Mouse (Mus musculus) left cerebral cortex, adult 8-10 months (tissue): ENCODE measurements around the gene Hist2h2bb. TPM values are rescaled to one million over a fixed set of nuclear protein-coding genes. Genes with fewer than 3 reads are reported as not detected.
"Not testable (repeated sequence)": the region's sequence is repeated elsewhere in the genome, so short reads cannot be mapped to it uniquely, and the experiment has no call there.

Experiments used
- DNase-seq, 2 experiments: peaks; one replicate each; pipeline ENCODE4 v3.0.0; 2022; ENCODE audit warnings: low spot score in 2 of 2
- total RNA-seq, 4 experiments: library from RNA; stranded (reverse); gene quantifications; 2 replicates each; pipeline ENCODE4 v1.2.4; 2022

Gene Hist2h2bb
- total RNA-seq, 4 experiments from 2014 or later: 160 to 229 (median 192) TPM

DNA sequence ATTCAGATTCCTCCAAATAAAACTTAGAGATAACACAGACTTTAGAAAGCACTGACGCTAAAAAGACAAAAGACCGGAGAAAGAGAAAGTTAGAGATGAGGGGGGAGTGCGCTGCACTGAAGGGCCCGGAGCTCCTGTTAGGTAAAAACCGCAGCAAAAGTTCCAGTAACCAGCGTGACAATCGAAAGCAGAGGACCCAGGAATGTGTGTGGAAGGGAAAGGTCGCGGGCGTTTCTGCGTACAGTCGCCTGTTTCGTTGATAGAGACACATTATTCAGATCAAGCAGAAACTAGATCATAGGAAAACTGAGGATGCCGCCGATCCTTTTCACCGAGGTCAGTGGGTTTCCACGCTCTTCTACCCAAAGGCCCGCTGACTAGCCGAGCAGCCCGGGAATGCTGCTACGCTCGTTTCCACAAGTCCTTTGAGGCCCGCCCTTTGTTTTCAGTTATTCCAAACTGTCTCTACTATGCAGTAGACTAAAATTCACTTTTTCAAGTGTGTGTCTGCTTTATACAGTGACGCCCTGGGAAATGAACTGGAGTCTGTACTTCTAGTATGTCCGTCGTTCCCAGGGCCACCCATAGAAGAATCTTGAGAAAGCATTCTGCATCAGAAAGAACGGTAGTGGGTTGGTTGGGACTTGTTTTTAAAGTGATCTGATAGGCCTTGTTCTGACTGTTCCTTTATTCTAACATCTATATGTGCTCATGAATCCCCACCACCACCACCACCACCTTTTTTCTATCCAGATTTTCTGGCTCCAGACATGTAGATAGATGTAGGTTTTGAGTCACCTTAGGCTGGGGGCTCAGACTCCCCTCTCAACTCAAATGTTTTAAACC, 5.8 kb upstream of the Hist2h2bb start:
- DNase-seq: peak in 1 of 2 experiments; percentile 39

DNA sequence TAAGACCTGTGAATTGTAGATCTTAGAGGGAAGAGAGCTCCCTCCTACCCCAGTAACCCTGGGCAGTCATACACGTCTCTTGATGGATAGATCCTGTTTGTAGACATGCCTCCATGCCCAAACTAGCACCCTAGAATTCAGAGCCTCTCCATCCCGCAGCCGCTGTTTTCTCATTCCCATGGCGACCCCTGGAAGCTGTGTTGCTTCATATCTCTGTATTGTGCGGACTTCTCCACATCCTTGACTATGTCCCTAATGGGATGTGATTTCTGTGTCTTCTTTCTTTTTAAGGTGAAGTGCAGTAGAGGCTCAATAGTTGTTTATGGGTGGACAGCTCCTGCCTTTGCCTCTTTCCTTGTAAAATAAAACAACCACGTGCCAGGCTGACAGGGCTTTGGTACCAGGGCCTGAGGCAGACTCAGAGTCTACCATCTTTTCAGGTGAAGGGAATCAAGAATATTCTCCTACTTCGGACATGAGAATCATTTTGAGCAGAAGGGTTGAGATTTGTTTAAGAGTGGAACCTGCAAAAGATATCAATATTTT, 5.1 kb upstream of the Hist2h2bb start:
- DNase-seq: no peak

DNA sequence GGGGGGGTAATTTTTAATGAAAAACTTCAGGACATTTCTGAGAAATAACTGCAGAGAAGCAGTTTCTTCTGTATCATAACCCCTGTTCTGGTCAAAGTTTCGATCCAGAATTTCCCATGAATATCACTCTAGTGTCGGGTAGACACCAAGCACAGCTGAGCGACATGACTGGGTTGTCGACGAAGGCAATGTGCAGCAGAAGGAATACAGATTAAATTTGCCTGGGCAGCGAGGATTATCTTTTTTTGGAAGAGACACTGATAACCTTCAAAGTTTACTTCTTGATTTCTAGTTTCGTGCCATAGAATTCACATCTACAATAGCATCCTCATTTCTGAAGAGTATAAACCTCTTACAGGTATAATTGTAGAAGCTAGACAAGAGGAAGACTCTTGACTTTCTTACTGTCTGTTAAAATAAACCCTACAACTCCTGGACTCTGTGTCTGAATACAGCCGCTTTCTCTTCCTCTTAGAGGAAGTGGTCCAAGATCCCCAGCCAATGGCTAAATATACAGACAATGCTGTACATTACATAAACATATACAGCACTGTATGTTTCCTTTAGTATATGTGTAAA, 3.3 kb upstream of the Hist2h2bb start:
- no peak for DNase-seq

DNA sequence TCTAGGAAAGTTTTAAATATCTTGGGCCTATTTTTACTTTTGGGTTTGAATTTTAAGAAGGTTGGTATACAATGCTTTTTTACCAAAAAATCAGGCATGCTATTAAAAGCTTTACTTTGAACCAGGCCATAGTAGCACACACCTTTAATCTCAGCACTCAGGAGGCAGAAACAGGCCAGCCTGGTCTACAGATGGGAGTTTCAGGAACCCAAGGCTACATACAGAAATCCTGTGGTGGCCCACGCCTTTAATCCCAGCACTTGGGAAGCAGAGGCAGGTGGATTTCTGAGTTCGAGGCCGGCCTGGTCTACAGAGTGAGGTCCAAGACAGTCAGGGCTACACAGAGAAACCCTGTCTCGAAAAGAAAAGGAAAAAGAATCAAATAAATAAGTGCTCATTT, 2.0 kb upstream of the Hist2h2bb start:
- DNase-seq: no peak

DNA sequence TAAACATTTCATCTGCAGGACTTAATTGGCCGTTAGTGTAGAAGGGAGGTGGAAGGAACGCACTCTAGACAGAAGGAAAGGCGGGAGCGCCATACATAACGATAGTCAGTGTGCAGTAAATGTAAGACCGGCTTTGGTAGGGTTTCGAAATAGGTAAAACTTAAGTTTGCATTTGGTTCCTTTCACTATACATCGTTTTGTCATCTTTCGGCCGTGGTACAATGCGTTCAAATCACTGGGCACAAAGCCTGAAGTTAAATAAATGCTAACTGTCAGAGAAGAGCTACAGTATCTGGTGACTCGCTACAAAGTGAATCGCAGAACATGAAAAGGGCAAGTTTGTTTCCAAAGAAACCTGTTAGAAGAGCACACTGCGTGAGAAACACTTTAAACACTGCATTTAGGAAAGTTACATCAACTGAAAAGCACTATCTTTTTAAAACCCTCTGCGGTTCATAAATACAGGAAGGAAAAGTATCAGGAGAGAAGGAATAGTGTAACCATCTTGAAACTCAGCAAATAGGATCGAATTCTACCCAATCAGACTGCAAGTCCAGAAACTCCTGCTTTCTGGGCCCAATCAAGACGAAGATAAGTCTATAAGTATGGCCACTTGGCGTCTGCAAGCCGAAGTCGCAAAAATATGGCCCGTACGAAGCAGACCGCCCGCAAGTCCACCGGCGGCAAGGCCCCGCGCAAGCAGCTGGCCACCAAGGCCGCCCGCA, 1.3 kb upstream of the Hist2h2bb start, which contains the start of gene Hist2h3b:
TSS of gene Hist2h3b (plus strand) at position 604 of the 725 bp plus-strand sequence.
- peak; percentile 74 to 84 for DNase-seq

DNA sequence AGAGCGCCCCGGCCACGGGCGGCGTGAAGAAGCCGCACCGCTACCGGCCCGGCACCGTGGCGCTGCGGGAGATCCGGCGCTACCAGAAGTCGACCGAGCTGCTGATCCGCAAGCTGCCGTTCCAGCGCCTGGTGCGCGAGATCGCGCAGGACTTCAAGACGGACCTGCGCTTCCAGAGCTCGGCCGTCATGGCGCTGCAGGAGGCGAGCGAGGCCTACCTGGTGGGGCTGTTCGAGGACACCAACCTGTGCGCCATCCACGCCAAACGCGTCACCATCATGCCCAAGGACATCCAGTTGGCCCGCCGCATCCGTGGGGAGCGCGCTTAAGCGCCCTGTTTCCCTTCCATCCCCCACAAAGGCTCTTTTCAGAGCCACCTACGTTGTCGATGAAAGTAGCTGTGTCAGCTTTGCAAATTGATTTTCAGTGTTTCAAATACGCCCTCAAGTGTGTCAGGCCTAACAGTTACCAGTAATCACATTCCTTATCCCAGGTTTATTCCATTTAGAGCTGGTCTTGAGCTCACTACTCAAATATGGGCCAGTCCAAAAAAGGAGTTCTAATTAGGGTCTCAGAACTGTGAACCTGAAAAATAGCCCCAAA, 675 bp upstream of the Hist2h2bb start:
- not testable (repeated sequence) for DNase-seq

DNA sequence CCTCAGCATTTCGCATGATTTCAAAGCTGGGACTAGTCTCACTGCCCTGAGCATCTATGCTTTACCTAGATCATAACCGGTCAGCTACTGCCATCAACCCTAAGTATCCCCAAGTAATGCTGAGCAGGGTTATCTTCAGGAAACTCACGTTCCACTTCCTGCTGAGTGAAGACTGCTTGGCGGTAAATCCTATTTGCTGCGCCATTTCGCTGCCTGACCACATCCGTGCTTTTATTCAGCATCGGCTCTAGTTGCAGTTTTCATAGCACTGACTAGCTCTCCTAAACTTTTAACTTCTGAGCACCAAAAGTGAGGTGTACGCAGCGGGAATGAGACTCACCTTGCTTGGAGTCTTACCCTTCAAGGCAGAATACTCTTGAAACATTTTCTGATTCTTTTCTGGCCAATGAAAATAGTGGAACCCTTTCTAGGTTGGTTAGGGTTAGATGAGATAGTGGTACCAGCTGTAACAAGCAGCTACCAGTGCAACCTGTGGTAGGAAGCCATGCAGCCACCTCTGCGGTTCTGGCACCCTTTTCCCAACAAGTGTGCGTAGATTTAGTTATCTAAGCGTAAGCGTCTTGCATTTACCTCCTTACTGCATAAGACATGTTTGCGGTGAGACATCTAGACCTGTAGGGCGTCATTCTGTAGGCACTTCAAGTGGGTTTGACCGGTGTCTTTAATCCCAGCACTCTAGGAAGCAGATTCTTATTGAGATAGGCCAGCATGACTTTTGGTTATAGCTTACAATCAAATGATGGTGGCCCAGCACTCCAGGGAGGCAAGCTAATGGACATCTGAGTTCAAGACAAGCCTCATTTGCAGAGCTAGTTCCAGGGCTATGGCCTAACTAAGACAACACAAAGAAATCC, 4.3 kb downstream of the Hist2h2bb start:
- DNase-seq: no peak

DNA sequence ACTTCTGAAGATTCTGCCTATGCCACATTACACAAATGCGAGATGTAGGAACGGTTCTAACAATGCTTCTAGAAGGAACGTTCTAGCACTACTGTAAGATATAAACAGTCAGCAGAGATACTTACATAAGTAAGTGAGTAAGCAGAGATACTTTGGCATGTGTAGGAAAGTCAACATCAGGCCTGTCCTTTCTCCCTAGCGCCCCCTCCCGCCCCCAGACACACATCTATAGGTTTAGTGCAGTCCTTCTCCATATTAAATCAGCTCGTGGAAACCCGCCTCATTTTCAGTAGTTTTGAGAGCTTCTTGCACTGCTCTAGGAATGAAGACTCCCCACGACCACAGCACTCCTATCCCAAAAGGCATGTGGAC, 7.9 kb downstream of the Hist2h2bb start:
- peak in 1 of 2 experiments; percentile 72 for DNase-seq

DNA sequence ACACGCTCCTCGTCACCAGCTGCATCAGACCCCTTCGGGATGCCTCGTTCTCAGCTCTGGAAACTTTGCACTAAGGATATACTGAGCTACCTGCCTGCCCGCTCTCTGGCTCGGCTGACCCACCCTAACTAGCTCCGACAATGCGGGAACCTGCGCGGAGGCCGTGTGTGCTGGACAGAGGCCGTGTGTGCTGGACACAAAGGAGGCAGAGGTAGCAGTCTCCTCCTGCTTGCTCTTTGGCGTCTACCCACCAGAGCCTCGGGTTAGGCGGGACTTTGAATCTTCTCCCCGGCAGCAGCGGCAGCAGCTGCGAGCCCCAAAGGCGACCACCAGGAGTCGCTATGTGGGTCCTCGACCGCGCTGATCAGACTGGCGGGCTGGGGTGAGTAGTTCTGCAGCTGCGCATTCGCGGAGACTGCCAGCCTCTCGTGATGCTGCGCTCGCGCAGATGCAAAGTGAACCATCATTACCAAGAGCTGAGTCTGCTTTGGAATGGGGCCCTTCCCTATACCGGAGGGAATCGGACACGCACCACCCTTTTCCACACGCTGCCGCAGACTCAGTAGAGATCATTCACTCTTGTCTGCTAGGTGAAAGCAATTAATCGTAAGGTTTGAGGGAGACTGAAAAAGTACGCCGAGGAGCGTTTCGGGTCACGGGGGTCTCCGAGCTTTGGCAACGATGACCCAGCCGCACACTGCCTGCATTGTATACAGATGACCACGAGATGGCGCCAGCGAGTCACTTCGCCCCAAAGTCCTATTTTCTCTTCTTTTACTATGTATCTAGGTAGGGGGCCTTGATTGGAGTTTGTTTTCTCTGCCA, 8.5 kb downstream of the Hist2h2bb start:
- peak; percentile 85 to 93 for DNase-seq

DNA sequence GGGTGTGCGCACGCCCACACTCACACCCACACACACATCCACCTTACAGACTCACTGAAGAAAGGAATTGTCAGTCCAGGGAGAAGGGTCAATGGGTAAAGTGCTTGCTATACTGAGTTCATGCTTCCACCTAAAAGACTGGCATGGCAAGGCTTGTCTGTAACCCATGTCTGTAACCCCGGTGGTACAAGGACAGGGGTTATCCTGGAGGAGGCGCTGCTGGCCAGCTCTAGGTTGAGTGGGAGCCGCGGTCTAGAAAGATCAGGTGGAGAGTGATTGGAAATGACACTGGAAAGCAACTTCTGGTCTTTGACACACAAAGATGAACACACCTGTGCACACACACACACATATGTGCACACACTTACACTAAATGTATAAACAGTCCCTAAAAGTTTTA, 11.1 kb downstream of the Hist2h2bb start:
- no peak for DNase-seq

DNA sequence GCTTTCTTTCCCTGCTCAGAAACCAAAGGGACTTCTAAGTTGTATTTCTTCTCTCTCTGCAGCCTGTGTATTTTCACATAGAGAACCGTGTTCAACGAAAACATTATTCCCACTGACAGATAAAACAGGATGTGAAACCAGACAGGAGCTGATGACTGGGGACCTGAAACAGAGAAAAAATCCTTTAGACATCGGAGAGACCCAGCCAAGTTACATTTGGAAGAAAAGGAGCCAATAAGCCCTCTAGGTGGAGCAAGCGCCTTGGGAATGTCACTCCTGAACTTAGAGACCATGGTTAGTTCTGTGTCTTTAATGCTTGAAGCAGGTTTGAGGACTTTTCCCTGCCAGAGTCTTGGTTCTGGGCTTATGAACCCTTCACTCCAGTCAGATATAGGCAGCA, 14.9 kb downstream of the Hist2h2bb start:
- no peak for DNase-seq

DNA sequence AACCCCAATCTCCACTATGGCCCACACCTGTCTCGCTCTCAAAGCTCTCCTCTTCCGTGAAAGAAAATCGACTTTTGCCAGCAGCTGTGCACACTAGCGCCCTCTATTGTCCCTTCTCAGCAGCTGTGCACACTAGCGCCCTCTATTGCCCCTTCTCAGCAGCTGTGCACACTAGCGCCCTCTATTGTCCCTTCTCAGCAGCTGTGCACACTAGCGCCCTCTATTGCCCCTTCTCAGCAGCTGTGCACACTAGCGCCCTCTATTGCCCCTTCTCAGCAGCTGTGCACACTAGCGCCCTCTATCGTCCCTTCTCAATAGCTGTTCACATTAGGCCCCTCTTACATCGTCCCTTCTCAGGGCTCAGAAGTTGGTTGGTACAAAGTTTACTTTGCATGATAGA, 17.8 kb downstream of the Hist2h2bb start:
- DNase-seq: not testable (repeated sequence)

DNA sequence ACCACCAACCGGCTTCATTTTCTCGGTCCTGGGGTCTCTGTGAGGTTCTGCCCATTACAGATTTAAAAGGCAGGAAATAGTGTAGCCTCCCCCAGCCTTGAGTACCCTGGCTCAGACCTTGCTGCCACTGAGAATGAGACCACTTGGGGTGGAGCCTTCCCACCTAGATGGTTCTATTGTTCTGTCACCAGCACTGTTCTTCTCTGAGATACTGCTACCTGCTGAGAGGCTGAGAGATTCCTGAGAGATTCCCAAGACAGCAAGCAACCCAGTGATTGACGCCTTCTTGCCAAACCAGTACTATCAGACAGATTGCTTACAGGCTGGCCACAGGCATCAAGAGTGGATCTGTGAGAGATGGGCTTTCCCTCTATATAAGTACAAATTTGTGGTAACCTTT, 19.6 kb downstream of the Hist2h2bb start:
- no peak for DNase-seq

DNA sequence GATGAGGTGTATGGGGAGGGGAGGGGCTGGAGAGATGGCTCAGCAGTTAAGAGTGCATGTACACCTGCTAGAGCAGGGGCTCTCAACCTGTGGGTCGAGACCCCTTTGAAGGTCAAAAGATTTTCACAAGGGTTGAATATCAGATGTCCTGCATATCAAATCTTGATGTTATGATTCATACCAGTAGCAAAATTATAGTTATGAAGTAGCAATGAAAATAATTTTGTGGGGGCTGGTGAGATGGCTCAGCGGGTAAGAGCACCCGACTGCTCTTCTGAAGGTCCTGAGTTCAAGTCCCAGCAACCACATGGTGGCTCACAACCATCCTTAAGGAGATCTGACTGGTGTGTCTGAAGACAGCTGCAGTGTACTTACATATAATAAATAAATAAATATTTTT, 21.2 kb downstream of the Hist2h2bb start:
- DNase-seq: not testable (repeated sequence)

DNA sequence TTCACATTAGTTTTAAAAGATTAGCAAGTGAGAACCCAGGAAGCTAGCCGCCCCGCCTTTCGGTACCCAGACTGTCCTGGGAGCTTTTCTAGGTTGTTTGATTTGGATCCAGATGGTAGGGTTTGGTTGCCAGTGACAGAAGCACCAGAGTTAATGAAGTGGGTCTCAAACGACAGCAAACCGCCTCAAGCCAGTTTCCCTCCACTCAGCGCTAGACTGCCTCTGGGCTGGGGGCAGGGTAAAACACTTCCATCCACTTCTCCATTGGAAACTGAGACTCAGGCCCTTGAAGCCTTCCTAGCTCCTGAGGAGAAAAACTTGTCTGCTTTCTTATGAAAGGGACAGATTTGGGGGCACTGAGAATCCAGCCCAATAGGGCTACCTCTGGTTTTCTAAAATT, 23.1 kb downstream of the Hist2h2bb start:
- no peak for DNase-seq

DNA sequence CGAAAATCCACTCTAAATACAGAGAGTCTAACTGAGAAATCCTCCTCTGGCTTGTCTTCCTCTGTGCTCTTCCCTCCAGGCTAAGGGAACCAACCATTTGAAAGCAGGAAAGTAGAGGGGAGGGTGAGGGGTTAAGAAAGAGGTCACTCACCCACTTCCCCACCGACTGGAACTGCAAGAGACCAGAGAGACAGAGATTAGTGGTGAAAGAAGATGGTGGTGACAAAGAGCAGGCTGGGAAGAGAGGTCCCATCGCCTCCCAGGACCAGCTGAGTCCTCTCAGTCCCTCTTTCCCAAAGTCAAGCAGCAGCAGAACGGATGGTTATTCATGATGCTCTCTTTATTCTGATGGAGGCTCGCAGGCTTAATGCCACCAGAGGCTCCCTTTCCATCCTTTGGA, 23.8 kb downstream of the Hist2h2bb start:
- DNase-seq: no peak

DNA sequence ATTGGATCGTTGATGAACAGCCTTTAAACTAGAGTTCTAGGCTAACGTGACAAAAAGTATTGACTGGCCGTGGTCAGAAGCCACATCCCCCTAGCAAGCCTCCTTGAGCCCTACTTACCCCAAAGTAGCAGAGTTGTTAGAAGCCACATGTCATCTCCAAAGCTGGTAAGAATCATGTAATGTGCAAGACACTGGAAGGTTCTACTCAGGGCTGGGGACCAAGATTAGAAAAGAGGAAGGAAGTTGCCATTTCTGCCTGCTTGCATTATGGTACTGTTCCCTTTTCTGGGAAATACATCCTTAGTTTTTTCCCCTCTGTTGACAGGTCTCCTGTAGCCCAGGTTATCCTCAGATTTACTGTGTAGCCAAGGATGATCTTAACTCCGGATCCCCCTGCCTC, 24.2 kb downstream of the Hist2h2bb start, which contains the start of gene Fcgr1:
TSS of gene Fcgr1 (minus strand) at position 183 of the 400 bp plus-strand sequence.
- no peak for DNase-seq

DNA sequence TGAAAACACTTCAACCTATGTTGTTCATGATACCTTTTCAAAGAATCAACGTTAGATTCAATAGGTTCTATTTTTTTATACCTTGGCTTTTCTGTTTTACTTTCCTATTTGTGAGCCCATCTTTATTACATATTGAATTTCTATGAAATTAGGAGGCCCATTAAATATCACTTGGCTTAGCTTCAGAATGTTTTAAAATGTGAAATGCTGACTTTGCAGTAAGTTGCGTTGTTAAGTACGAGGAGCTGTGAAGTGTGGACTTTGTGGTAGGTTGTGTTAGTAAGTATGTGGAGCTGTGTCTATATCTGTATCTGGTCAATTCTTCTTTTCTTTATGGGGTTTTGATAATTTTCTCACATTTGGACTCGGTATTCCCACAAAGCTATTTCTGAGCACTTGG, 28.8 kb downstream of the Hist2h2bb start:
- DNase-seq: no peak

DNA sequence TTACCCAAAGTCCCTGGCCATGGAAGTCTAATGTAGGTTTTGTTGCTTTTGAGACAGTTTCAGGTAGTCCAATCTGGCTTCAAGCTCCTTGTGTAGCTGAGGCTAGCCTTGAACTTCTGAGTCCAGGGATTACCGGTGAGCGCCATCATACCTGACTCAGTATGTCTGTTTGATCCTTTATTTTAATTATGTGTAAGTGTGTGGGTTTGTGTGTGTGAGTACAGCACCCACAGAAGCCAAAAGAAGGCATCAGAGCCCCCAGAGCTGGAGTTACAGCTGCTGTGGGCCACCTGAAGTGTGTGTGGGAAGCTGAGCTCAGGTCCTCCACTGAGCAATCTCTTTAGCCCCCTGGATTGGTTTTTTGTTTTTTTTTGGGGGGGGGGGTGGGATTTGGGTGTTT, 30.0 kb downstream of the Hist2h2bb start:
- DNase-seq: no peak
